In genomic region chr5:125140151-125140699, GRCm38 (mm10) we compare ENCODE assay signal across 9 mouse cellular contexts. TPM values are rescaled to one million over a fixed set of nuclear protein-coding genes. Genes with fewer than 3 reads are reported as not detected.
A peak's percentile ranks its signal among the peaks of the same experiment; 100 is the strongest.
DNase-seq lines count a peak whose midpoint lies in the region; ATAC-seq and TF ChIP-seq lines count a peak whose summit lies in the region.
"Had no signal": no experiment of that assay in that cellular context is flagged by ENCODE, and none has a peak within 500 bp of the region (broad histone marks: within the 10 kb centered on the region; RNA-seq: fewer than 3 reads in every experiment).

No protein-coding gene starts in this region.

- peak overlapping the region; percentile 57 for H3K4me3 ChIP-seq in bone marrow macrophage, adult 2 months (ENCODE audit: insufficient read depth, low read length)
- H3K4me3 ChIP-seq in embryonic facial prominence, embryonic 15.5 days (replicated peaks): peak overlapping the region; percentile 39
- peak overlapping the region; percentile 47 for H3K4me3 ChIP-seq in heart, embryonic 12.5 days
- peak overlapping the region; percentile 34 for H3K4me3 ChIP-seq in kidney, embryonic 15.5 days (replicated peaks)
- peak overlapping the region; percentile 19; the same call in 1 of the 2 replicates for H3K4me3 ChIP-seq in liver, embryonic 11.5 days (ENCODE audit: low read depth, low read length)
- H3K4me3 ChIP-seq in neural tube, embryonic 14.5 days (ENCODE audit: low read depth, low read length): peak overlapping the region; percentile 15
- H3K4me3 ChIP-seq: erythroblast, embryonic 14.5 days had no signal

- no peak for DNase-seq in liver, embryonic 11.5 days (ENCODE audit: low spot score)
- DNase-seq in c-Kit-positive CD71-positive TER-119-positive erythroid progenitor cells, embryonic 14.5 days (ENCODE audit: low spot score): no peak
- no peak for DNase-seq in spleen, postnatal 4 days (ENCODE audit: low spot score in 2 of 2)

- H3K9ac ChIP-seq in embryonic facial prominence, embryonic 15.5 days: peak overlapping the region; percentile 41
- peak overlapping the region; percentile 76 for H3K9ac ChIP-seq in heart, embryonic 12.5 days
- H3K9ac ChIP-seq in kidney, embryonic 15.5 days: peak overlapping the region; percentile 35
- H3K9ac ChIP-seq in liver, embryonic 11.5 days (ENCODE audit: low read depth, low read length): peak overlapping the region; percentile 38; the same call in 1 of the 2 replicates
- H3K9ac ChIP-seq in neural tube, embryonic 14.5 days (replicated peaks; ENCODE audit: low read depth, low read length): peak overlapping the region; percentile 44

- peak; percentile 7; the same call in 1 of the 2 replicates for ATAC-seq in embryonic facial prominence, embryonic 15.5 days (ENCODE audit: insufficient number of reproducible peaks, low FRiP score, low TSS enrichment, low read depth)
- ATAC-seq in heart, embryonic 12.5 days (ENCODE audit: insufficient number of reproducible peaks, low FRiP score): peak; percentile 51
- peak; percentile 9; the same call in 1 of the 2 replicates for ATAC-seq in kidney, embryonic 15.5 days (replicated peaks; ENCODE audit: low FRiP score)
- ATAC-seq in liver, embryonic 11.5 days (replicated peaks; ENCODE audit: low FRiP score): peak; percentile 19; the same call in 1 of the 2 replicates
- ATAC-seq in neural tube, embryonic 14.5 days (ENCODE audit: low read depth): peak; percentile 32; the same call in 1 of the 2 replicates

- no peak for TF ChIP-seq POLR2A in bone marrow macrophage, adult 2 months (IDR thresholded peaks at IDR 0.05; ENCODE audit: borderline replicate concordance, low read depth, low read length)

- H3K27ac ChIP-seq in bone marrow macrophage, adult 2 months (ENCODE audit: insufficient read depth, low read depth, low read length): peak overlapping the region; percentile 97
- H3K27ac ChIP-seq in embryonic facial prominence, embryonic 15.5 days (replicated peaks): peak overlapping the region; percentile 98
- H3K27ac ChIP-seq in heart, embryonic 12.5 days (ENCODE audit: poor library complexity, severe bottlenecking): peak overlapping the region; percentile 99
- peak overlapping the region; percentile 97 for H3K27ac ChIP-seq in kidney, embryonic 15.5 days
- peak overlapping the region; percentile 93 for H3K27ac ChIP-seq in liver, embryonic 11.5 days (ENCODE audit: low read depth, low read length)
- peak overlapping the region; percentile 96 for H3K27ac ChIP-seq in neural tube, embryonic 14.5 days (ENCODE audit: low read depth, low read length)

- peak overlapping the region; percentile 65 for H3K4me2 ChIP-seq in embryonic facial prominence, embryonic 15.5 days (replicated peaks)
- peak overlapping the region; percentile 87 for H3K4me2 ChIP-seq in heart, embryonic 12.5 days
- peak overlapping the region; percentile 58 for H3K4me2 ChIP-seq in kidney, embryonic 15.5 days
- H3K4me2 ChIP-seq in liver, embryonic 11.5 days: peak overlapping the region; percentile 52
- H3K4me2 ChIP-seq in neural tube, embryonic 14.5 days (ENCODE audit: low read depth, low read length): peak overlapping the region; percentile 42

- H3K9me3 ChIP-seq in embryonic facial prominence, embryonic 15.5 days (replicated peaks): no peaks in the 10 kb centered on the region
- no peaks in the 10 kb centered on the region for H3K9me3 ChIP-seq in heart, embryonic 12.5 days (replicated peaks)
- H3K9me3 ChIP-seq in kidney, embryonic 15.5 days (replicated peaks): no peaks in the 10 kb centered on the region
- no peaks in the 10 kb centered on the region for H3K9me3 ChIP-seq in liver, embryonic 11.5 days (ENCODE audit: control insufficient read depth, low read length)
- no peaks in the 10 kb centered on the region for H3K9me3 ChIP-seq in neural tube, embryonic 14.5 days (ENCODE audit: control insufficient read depth, low read length)

- no peaks in the 10 kb centered on the region for H3K36me3 ChIP-seq in embryonic facial prominence, embryonic 15.5 days
- H3K36me3 ChIP-seq in heart, embryonic 12.5 days: no peaks in the 10 kb centered on the region
- H3K36me3 ChIP-seq in kidney, embryonic 15.5 days: no peaks in the 10 kb centered on the region
- no peaks in the 10 kb centered on the region; the same call in 1 of the 2 replicates for H3K36me3 ChIP-seq in liver, embryonic 11.5 days (ENCODE audit: control insufficient read depth, insufficient read depth, low read length)
- H3K36me3 ChIP-seq in neural tube, embryonic 14.5 days (ENCODE audit: control insufficient read depth, insufficient read depth, low read length): no peaks in the 10 kb centered on the region

- WGBS in embryonic facial prominence, embryonic 15.5 days: 29% methylated on average over 19 of the region's 19 CpGs
- WGBS in heart, embryonic 12.5 days: 20% methylated on average over 19 of the region's 19 CpGs
- WGBS in kidney, embryonic 15.5 days: 42% methylated on average over 19 of the region's 19 CpGs
- WGBS in liver, embryonic 11.5 days: 65% methylated on average over 19 of the region's 19 CpGs
- 31% methylated on average over 19 of the region's 19 CpGs for WGBS in neural tube, embryonic 14.5 days

- no peak for TF ChIP-seq CTCF in bone marrow macrophage, adult 2 months (IDR thresholded peaks at IDR 0.05; ENCODE audit: low read depth, low read length)

- H3K4me1 ChIP-seq in bone marrow macrophage, adult 2 months (ENCODE audit: control insufficient read depth, insufficient read depth, low read length): peaks cover 75% of the 10 kb centered on the region
- H3K4me1 ChIP-seq in embryonic facial prominence, embryonic 15.5 days: peaks cover 83% of the 10 kb centered on the region
- H3K4me1 ChIP-seq in heart, embryonic 12.5 days (replicated peaks): peaks cover 82% of the 10 kb centered on the region
- peaks cover 91% of the 10 kb centered on the region for H3K4me1 ChIP-seq in kidney, embryonic 15.5 days
- peaks cover 54% of the 10 kb centered on the region for H3K4me1 ChIP-seq in liver, embryonic 11.5 days (replicated peaks; ENCODE audit: control insufficient read depth, insufficient read depth, low read length)
- peaks cover 65% of the 10 kb centered on the region for H3K4me1 ChIP-seq in neural tube, embryonic 14.5 days (ENCODE audit: control insufficient read depth, insufficient read depth, low read length)

- H3K27me3 ChIP-seq in embryonic facial prominence, embryonic 15.5 days: no peaks in the 10 kb centered on the region
- H3K27me3 ChIP-seq in heart, embryonic 12.5 days (replicated peaks): no peaks in the 10 kb centered on the region
- no peaks in the 10 kb centered on the region for H3K27me3 ChIP-seq in kidney, embryonic 15.5 days
- no peaks in the 10 kb centered on the region for H3K27me3 ChIP-seq in liver, embryonic 11.5 days (replicated peaks; ENCODE audit: control insufficient read depth, insufficient read depth, low read length)
- no peaks in the 10 kb centered on the region for H3K27me3 ChIP-seq in neural tube, embryonic 14.5 days (ENCODE audit: control insufficient read depth, insufficient read depth, low read length)

RNA-seq across cellular contexts. Expression of gene Ncor2, which starts 38.8 kb away (rescaled TPM):
- 61.5 and 71.5 TPM in 2 replicates for polyA plus RNA-seq in bone marrow macrophage, adult 2 months (2012; ENCODE audit: insufficient read depth, insufficient read length, missing spikeins)
- 39.3 and 41.8 TPM in 2 replicates for polyA plus RNA-seq in embryonic facial prominence, embryonic 15.5 days (2015; fragmentation: Nextera tagmentation; extraction: Ambion mirVana)
- polyA plus RNA-seq in heart, embryonic 12.5 days (2016; fragmentation: Nextera tagmentation; extraction: Ambion mirVana): 17.0 and 18.6 TPM in 2 replicates
- polyA plus RNA-seq in kidney, embryonic 15.5 days (2015; fragmentation: Nextera tagmentation; extraction: Ambion mirVana): 27.5 and 28.8 TPM in 2 replicates
- polyA plus RNA-seq in liver, embryonic 11.5 days (2014; fragmentation: Nextera tagmentation; extraction: Ambion mirVana): 14.0 and 17.2 TPM in 2 replicates
- 29.1 and 32.8 TPM in 2 replicates for polyA plus RNA-seq in neural tube, embryonic 14.5 days (2014; fragmentation: Nextera tagmentation; extraction: Ambion mirVana)
